Mouse (Mus musculus): Measurements from ENCODE around the gene Megf6.

GRCm38 (mm10) chr4:154177257-154177656 is 6.7 kb downstream of the Megf6 start:
- no peak for TF ChIP-seq CTCF (IDR thresholded peaks at IDR 0.05; ENCODE audit: low read depth)
- TF ChIP-seq EP300 (optimal IDR thresholded peaks at IDR 0.05): no peak
